Mouse (Mus musculus) lung, postnatal 0 days (tissue): ENCODE results near the gene Galc. TPM values are rescaled to one million over a fixed set of nuclear protein-coding genes. Genes with fewer than 3 reads are reported as not detected.

Experiments used
- ATAC-seq: fragments of 200-750 bp; cut with Nextera tagmentation; 2 replicates; pipeline ENCODE4 v1.8.0; 2017; ENCODE audit warnings: moderate library complexity
- DNase-seq: peaks from one replicate; pipeline ENCODE4 v3.0.0-alpha.2; 2016; ENCODE audit warnings: low spot score
- H3K27ac ChIP-seq: fragments of 300-500 bp; sonication (generic); 2 replicates; pipeline ENCODE4 v1.5.1; 2014; ENCODE audit warnings: antibody characterized with exemption, mild to moderate bottlenecking, low read length, mixed read lengths
- H3K27me3 ChIP-seq: fragments of 300-500 bp; sonication (generic); replicated peaks from 2 replicates; pipeline ENCODE4 v1.6.1; 2014; ENCODE audit warnings: low read length, mixed read lengths; ENCODE audit not compliant: insufficient read depth
- H3K36me3 ChIP-seq: fragments of 300-500 bp; sonication (generic); 2 replicates; pipeline ENCODE4 v1.6.1; 2014; ENCODE audit warnings: low read length, mixed read lengths; ENCODE audit not compliant: insufficient read depth
- H3K4me1 ChIP-seq: fragments of 300-500 bp; sonication (generic); 2 replicates; pipeline ENCODE4 v1.6.1; 2014; ENCODE audit warnings: antibody characterized with exemption, low read depth, low read length, mixed read lengths; ENCODE audit not compliant: insufficient read depth
- H3K4me2 ChIP-seq: fragments of 300-500 bp; sonication (generic); replicated peaks from 2 replicates; pipeline ENCODE4 v1.6.1; 2014; ENCODE audit warnings: low read depth, mild to moderate bottlenecking, low read length, moderate library complexity, mixed read lengths
- H3K4me3 ChIP-seq: fragments of 300-500 bp; sonication (generic); 2 replicates; pipeline ENCODE4 v1.5.1; 2014; ENCODE audit warnings: low read depth, low read length
- H3K9ac ChIP-seq: fragments of 300-500 bp; sonication (generic); replicated peaks from 2 replicates; pipeline ENCODE4 v1.6.1; 2014; ENCODE audit warnings: low read depth, mild to moderate bottlenecking
- H3K9me3 ChIP-seq: fragments of 300-500 bp; sonication (generic); 2 replicates; pipeline ENCODE4 v1.6.1; 2016; ENCODE audit warnings: low read length, mixed read lengths
- CTCF ChIP-seq: IDR thresholded peaks from 2 replicates; pipeline ENCODE4 v1.5.1; 2016; ENCODE audit warnings: antibody characterized with exemption, mild to moderate bottlenecking
- EP300 ChIP-seq: IDR thresholded peaks from 2 replicates; pipeline ENCODE4 v1.6.1; 2016; ENCODE audit warnings: antibody characterized with exemption, mild to moderate bottlenecking, control low read depth
- WGBS: fragments of 180-500 bp; shearing (Covaris S2); extraction: QIAGEN DNeasy Blood & Tissue Kit; methylation state at CpG from one replicate; pipeline ENCODE4 v1.1.7; 2014; 5-methylcytosine and 5-hydroxymethylcytosine counted together
- polyA plus RNA-seq: library from polyadenylated mRNA; unstranded; fragments of >200 nt; fragmentation: Nextera tagmentation; extraction: Ambion mirVana; gene quantifications from 2 replicates; pipeline ENCODE4 v1.2.1, GENCODE M21; 2015

Galc gene
- polyA plus RNA-seq, 1 experiment from 2014 or later: 13.8 TPM

GRCm38 (mm10) chr12:98270810-98271566 lies 11.7 kb upstream of the Galc start:
- WGBS: 34% methylated on average over 12 of the region's 12 CpGs
- Histone ChIP-seq H3K4me2 (peak overlapping the region; percentile 49), H3K9me3 (no peaks in the 10 kb centered on the region), H3K9ac (no peak overlapping the region), H3K27me3 (no peaks in the 10 kb centered on the region), H3K36me3 (no peaks in the 10 kb centered on the region), H3K27ac (no peak overlapping the region), H3K4me1 (no peaks in the 10 kb centered on the region), H3K4me3 (peak overlapping the region; percentile 6)
- ATAC-seq (no peak), DNase-seq (no peak)
- TF ChIP-seq CTCF: no peak
- TF ChIP-seq EP300: no peak

GRCm38 (mm10) chr12:98269791-98270745 lies 10.8 kb upstream of the Galc start:
- no peak for TF ChIP-seq CTCF
- no peak for TF ChIP-seq EP300
- Histone ChIP-seq H3K9ac (no peak overlapping the region), H3K9me3 (no peaks in the 10 kb centered on the region), H3K36me3 (no peaks in the 10 kb centered on the region), H3K4me1 (no peaks in the 10 kb centered on the region), H3K27ac (no peak overlapping the region), H3K27me3 (no peaks in the 10 kb centered on the region), H3K4me3 (peak overlapping the region; percentile 6), H3K4me2 (peak overlapping the region; percentile 49)
- no peak for DNase-seq
- no peak for ATAC-seq
- 20% methylated on average over 17 of the region's 17 CpGs for WGBS

GRCm38 (mm10) chr12:98268441-98269369 lies 9.4 kb upstream of the Galc start, which contains the start of gene Gpr65:
TSS of gene Gpr65 (plus strand) at chr12:98268635.
- DNase-seq (no peak), ATAC-seq (no peak)
- Histone ChIP-seq H3K9me3 (no peaks in the 10 kb centered on the region), H3K4me1 (no peaks in the 10 kb centered on the region), H3K4me3 (no peak within 1 kb of the TSS), H3K36me3 (no peaks in the 10 kb centered on the region), H3K27ac (no peak within 1 kb of the TSS), H3K27me3 (no peaks in the 10 kb centered on the region), H3K4me2 (no peak within 1 kb of the TSS), H3K9ac (no peak within 1 kb of the TSS)
- TF ChIP-seq EP300 (no peak), CTCF (no peak)
- 83% methylated on average over 13 of the region's 13 CpGs for WGBS

- no peaks in the 10 kb centered on the region for H3K27me3 ChIP-seq
- no peak for ATAC-seq
Observed at GRCm38 (mm10) chr12:98265697-98266096, 6.4 kb upstream of the Galc start.

GRCm38 (mm10) chr12:98259518-98259852 lies 226 bp upstream of the Galc start:
- H3K4me1 ChIP-seq: 0 out of 2 replicates have a peak, but pooled peaks cover 3% of the 10 kb centered on the region
- no peaks in the 10 kb centered on the region for H3K36me3 ChIP-seq
- H3K4me2 ChIP-seq: peak overlapping the region; percentile 64
- H3K4me3 ChIP-seq: peak overlapping the region; percentile 92
- no peak for TF ChIP-seq EP300
- no peak for TF ChIP-seq CTCF
- no peaks in the 10 kb centered on the region for H3K27me3 ChIP-seq
- H3K9ac ChIP-seq: peak overlapping the region; percentile 72; the same call in 1 of the 2 replicates
- WGBS: under 1% methylated on average over 12 of the region's 12 CpGs
- H3K9me3 ChIP-seq: no peaks in the 10 kb centered on the region
- no peak for DNase-seq
- peak overlapping the region; percentile 94 for H3K27ac ChIP-seq
- no peak for ATAC-seq

More at GRCm38 (mm10) chr12:98265697-98266096, 6.4 kb upstream of the Galc start:
- H3K4me2 ChIP-seq: no peak overlapping the region
- H3K4me3 ChIP-seq: no peak overlapping the region
- no peak for DNase-seq
- TF ChIP-seq CTCF: no peak
- TF ChIP-seq EP300: no peak
- H3K36me3 ChIP-seq: no peaks in the 10 kb centered on the region
- H3K27ac ChIP-seq: no peak overlapping the region
- no peaks in the 10 kb centered on the region for H3K9me3 ChIP-seq
- no peak overlapping the region for H3K9ac ChIP-seq
- no peaks in the 10 kb centered on the region for H3K4me1 ChIP-seq
- WGBS: 75% methylated on average over 9 of the region's 9 CpGs
